Mouse (Mus musculus) B cell, adult (primary cell): ENCODE measurements around the gene Afap1. TPM values are rescaled to one million over a fixed set of nuclear protein-coding genes. Genes with fewer than 3 reads are reported as not detected.

ENCODE experiments used
- total RNA-seq: library from RNA; stranded (reverse); gene quantifications from 4 replicates; pipeline ENCODE4 v1.2.4, GENCODE M21; 2023; ENCODE audit not compliant: inconsistent age

Afap1 gene
- 10.5 to 13.2 TPM (median 11.7 TPM) in 4 replicates for total RNA-seq

DNA sequence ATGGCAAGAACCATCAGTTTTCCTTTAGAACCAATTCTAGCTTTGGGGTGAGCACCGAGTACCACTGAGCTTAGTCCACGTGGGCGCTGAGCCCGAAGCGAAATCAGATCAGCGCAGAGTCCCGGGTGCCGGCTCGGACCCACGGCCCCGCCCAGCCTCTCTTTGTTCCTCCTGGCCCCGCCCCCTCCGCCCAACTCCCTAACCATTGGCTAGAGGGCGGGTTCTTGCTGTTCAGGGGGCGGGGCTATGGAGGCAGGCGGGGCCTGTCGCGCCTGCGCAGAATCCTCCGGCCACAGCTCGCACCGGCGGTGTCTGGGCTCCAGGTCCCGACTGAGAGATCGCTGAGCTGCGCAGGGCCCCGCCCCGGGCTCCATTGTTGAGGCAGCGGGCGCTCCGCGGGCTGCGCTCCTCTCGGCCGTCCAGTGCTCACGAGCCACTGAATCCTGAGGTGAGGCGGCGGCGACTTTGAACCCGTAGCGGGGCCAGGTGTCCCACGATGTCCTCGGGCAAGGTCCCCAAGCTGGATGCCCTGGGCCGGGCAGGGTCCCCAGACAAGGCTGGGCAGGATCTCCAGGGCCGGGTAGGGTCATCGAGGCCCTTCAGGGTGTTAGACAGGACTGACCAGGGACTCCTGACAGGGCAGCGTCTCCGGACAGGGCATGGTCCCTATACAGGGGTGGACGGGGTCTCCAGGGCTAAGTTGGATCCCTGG is at the start of gene Afap1:
Gene Afap1, plus strand, starts transcription at position 227 of the 712 bp plus-strand sequence.

Other genes with a start within 250 kb of the Afap1 start
- 0.57 to 0.80 TPM in 2 of 4 replicates, not detected in the others for gene Htra3, start 213.5 kb upstream of the Afap1 start, total RNA-seq
- 27.0 to 34.7 TPM (median 30.3 TPM) in 4 replicates for gene Sh3tc1, start 153.3 kb upstream of the Afap1 start, total RNA-seq
- gene Ablim2, start 135.4 kb upstream of the Afap1 start, total RNA-seq = 0.39 to 0.75 TPM (median 0.69 TPM) in 3 of 4 replicates, not detected in the other